Mouse (Mus musculus): ENCODE measurements at regions not wholly inside any gene's neighbourhood (a gene's known extent, or its start where the extent isn't known, plus 50 kb on each side); places are given as distances from the start of the nearest gene placed in this dataset.
A peak's percentile ranks its signal among the peaks of the same experiment; 100 is the strongest.

DNA sequence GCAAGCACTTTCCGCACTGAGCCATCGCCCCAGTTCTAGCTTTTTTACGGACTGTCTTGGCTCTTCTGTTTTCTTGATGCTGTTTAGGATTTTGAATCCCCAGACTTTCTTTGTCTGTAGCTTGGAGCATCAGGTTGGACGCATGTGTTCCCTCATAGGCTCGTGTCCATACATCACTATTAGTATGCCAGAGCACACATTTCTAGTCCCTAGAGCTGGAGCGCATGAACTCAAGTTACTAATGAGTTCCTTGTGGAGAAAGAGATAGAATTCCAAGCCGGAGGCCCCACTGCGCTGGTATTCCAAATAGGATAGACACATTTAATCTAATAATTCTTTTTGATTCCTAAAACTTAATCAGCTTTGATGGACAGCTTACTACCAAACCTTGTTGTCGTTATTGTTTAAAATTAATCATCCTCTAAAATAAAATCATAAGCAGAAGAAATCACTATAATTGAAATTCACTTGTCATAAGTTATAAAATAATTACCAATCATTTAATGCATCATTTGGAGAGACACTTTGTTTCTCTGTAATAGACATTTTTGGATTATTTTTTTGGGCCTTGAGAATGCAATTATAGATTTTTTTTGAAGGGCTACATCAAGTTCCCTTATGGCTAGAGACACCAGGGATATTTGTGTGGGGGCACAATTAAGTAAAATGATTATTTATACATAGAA is 74.5 kb upstream of the Sash1 start:
- H3K9me3 ChIP-seq (replicated peaks; ENCODE audit: control insufficient read depth, low read length) = no peaks in the 10 kb centered on the region
- DNase-seq (ENCODE audit: low spot score) (no peak), ATAC-seq (no peak)
- H3K27me3 ChIP-seq (replicated peaks; ENCODE audit: control insufficient read depth, insufficient read depth, low read length) = 0 out of 2 replicates have a peak, but pooled peaks cover 3% of the 10 kb centered on the region
- no peak overlapping the region for H3K4me2 ChIP-seq (ENCODE audit: low read length)
- no peaks in the 10 kb centered on the region for H3K4me1 ChIP-seq (ENCODE audit: control insufficient read depth, insufficient read depth, low read length)
- H3K9ac ChIP-seq (ENCODE audit: low read length) = no peak overlapping the region
- no peak overlapping the region for H3K4me3 ChIP-seq (ENCODE audit: low read depth, low read length)
- WGBS = 86% methylated on average over 9 of the region's 9 CpGs
- H3K36me3 ChIP-seq (ENCODE audit: control insufficient read depth, insufficient read depth, low read length) = no peaks in the 10 kb centered on the region
- H3K27ac ChIP-seq (ENCODE audit: low read depth, low read length) = no peak overlapping the region

DNA sequence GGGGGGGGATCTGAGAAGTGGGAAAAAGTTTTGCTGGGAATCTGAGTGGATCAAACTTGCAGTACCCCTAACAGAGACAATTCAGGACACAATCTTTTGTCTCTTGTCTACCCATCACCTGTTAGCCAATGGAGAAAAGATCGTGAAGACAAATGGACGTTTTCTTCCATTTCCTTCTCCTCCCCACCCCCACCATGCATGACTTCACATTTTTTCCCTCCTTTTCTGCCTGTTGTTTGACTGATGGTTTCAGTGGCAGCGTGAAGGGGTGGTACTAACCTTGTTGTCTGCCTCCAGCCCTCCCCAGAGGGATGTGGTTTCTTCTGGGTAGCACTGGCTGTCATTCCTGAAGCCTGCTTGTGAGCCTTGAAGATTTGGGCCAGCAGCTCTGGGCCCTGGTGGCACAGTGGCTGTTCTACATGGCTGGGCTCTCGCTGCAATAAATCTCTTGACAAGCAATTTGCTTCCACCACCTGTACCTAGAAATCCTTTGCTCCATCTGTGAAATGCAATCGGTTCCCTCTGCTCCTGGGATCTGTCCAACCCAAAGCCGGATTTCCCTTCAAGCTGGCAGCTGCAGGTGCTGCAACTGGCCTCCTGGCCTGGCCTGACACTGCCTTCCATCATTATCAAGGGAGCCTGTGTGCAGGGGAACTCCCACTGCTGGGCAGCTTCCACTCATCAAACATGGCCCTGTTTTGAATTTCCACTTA is 69.8 kb upstream of the Sash1 start:
- Histone ChIP-seq H3K4me1 (ENCODE audit: control insufficient read depth, insufficient read depth, low read length) (no peaks in the 10 kb centered on the region), H3K9ac (ENCODE audit: low read length) (no peak overlapping the region), H3K27me3 (replicated peaks; ENCODE audit: control insufficient read depth, insufficient read depth, low read length) (no peaks in the 10 kb centered on the region), H3K9me3 (replicated peaks; ENCODE audit: control insufficient read depth, low read length) (no peaks in the 10 kb centered on the region), H3K4me2 (ENCODE audit: low read length) (no peak overlapping the region), H3K4me3 (ENCODE audit: low read depth, low read length) (no peak overlapping the region), H3K36me3 (ENCODE audit: control insufficient read depth, insufficient read depth, low read length) (no peaks in the 10 kb centered on the region), H3K27ac (ENCODE audit: low read depth, low read length) (no peak overlapping the region)
- DNase-seq (ENCODE audit: low spot score) (no peak), ATAC-seq (peak; percentile 12; the same call in 1 of the 2 replicates)
- WGBS = 63% methylated on average over 6 of the region's 6 CpGs

DNA sequence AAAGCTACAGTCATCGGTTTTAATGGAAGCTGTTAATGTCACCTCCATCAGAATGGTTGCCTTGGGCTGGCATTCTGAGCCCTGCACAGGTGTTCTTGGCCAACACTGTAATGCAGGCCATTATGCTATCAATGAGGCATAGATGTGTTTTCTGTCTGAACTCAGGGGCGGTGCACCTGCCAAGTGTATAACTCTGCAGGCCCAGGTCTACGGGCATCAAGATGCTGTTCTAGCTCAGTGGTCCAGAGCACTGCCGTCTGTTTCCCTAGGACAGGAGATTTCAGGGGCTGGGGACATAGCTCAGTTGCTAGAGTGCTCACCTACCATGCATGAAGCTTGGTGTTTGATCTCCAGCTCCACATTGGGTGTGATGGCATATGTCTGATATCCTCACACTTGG is 68.1 kb upstream of the Sash1 start:
- H3K9me3 ChIP-seq (replicated peaks; ENCODE audit: control insufficient read depth, low read length) = no peaks in the 10 kb centered on the region
- H3K27ac ChIP-seq (ENCODE audit: low read depth, low read length) = no peak overlapping the region
- H3K4me2 ChIP-seq (ENCODE audit: low read length) = no peak overlapping the region
- H3K27me3 ChIP-seq (replicated peaks; ENCODE audit: control insufficient read depth, insufficient read depth, low read length) = no peaks in the 10 kb centered on the region
- H3K36me3 ChIP-seq (ENCODE audit: control insufficient read depth, insufficient read depth, low read length) = no peaks in the 10 kb centered on the region
- DNase-seq (ENCODE audit: low spot score) (no peak), ATAC-seq (no peak)
- H3K4me1 ChIP-seq (ENCODE audit: control insufficient read depth, insufficient read depth, low read length) = no peaks in the 10 kb centered on the region
- no peak overlapping the region for H3K4me3 ChIP-seq (ENCODE audit: low read depth, low read length)
- H3K9ac ChIP-seq (ENCODE audit: low read length) = no peak overlapping the region
- 93% methylated on average over 4 of the region's 4 CpGs for WGBS

DNA sequence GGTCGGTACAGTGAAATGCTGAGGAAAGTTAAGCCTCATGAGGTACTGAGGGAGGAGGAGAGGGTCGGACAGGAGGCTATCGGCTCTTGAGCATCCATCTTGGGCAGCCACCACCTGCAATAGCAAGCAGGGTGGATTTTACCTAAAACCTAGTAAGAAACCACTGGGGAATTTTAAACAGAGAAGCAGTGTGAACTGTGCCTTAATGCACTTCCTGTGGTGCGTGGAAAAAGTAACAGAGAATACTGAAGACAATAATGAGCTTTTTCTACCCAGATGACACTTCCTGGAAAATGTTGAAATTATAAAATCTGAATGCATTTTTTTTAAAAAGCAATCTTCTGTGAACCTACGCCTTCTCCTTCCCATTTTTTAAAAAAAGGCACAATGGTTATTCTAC is 67.1 kb upstream of the Sash1 start:
- Histone ChIP-seq H3K36me3 (ENCODE audit: control insufficient read depth, insufficient read depth, low read length) (no peaks in the 10 kb centered on the region), H3K4me1 (ENCODE audit: control insufficient read depth, insufficient read depth, low read length) (no peaks in the 10 kb centered on the region), H3K4me2 (ENCODE audit: low read length) (no peak overlapping the region), H3K9ac (ENCODE audit: low read length) (no peak overlapping the region), H3K27ac (ENCODE audit: low read depth, low read length) (no peak overlapping the region), H3K27me3 (replicated peaks; ENCODE audit: control insufficient read depth, insufficient read depth, low read length) (no peaks in the 10 kb centered on the region), H3K9me3 (replicated peaks; ENCODE audit: control insufficient read depth, low read length) (no peaks in the 10 kb centered on the region), H3K4me3 (ENCODE audit: low read depth, low read length) (no peak overlapping the region)
- DNase-seq (ENCODE audit: low spot score) (no peak), ATAC-seq (no peak)
- 88% methylated on average over 5 of the region's 5 CpGs for WGBS

DNA sequence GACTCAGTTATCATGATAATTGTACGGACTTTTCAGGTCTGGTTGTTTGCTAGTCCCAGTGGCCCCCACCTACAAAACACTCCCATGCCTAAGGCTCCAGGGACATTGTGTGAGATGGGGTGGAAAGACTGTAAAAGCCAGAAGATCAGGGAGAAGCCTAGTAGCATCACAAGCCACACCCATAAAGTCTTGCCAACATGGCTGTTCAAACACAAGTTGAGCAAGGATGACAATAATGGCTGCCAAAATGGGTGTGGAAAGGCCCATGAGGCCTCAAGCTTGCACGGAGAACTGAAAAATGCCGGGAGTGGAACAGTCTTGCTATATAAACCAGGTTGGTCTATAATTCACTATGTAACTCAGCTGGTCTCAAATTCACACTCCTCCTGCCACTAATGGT is 66.1 kb upstream of the Sash1 start:
- no peak for DNase-seq (ENCODE audit: low spot score)
- Histone ChIP-seq H3K9ac (ENCODE audit: low read length) (no peak overlapping the region), H3K27ac (ENCODE audit: low read depth, low read length) (no peak overlapping the region), H3K27me3 (replicated peaks; ENCODE audit: control insufficient read depth, insufficient read depth, low read length) (no peaks in the 10 kb centered on the region), H3K4me3 (ENCODE audit: low read depth, low read length) (no peak overlapping the region), H3K36me3 (ENCODE audit: control insufficient read depth, insufficient read depth, low read length) (no peaks in the 10 kb centered on the region), H3K4me2 (ENCODE audit: low read length) (no peak overlapping the region), H3K4me1 (ENCODE audit: control insufficient read depth, insufficient read depth, low read length) (no peaks in the 10 kb centered on the region), H3K9me3 (replicated peaks; ENCODE audit: control insufficient read depth, low read length) (no peaks in the 10 kb centered on the region)
- WGBS = 96% methylated on average over 3 of the region's 3 CpGs
- ATAC-seq = no peak

DNA sequence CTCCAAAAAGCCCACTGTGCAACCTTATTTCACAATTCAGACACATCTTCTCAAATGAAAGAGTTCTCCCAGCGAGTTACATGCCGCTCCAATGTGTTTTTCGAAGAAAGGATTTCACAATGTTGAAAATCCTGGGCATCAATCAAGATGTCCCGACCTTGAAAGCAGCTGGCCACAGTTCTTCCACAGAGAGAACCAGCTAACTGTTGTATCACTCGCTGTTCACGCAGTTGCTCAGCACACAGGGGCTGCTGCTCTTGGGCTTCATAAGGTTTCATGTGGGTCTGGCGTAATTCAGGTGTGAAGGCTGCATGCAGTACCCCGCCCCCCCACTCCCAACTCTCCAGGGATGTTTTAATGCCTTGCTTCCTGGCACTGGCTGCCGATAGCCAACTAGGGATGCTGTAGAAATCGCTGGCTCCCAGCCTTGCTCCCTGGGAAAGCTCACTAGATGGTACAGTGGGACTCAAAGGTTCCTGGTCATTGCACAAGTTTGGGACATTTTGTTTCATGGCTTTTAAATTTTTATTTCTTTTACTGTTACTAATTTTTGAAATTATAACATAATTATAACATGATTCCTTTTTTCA is 65.5 kb upstream of the Sash1 start:
- DNase-seq (ENCODE audit: low spot score) = no peak
- Histone ChIP-seq H3K36me3 (ENCODE audit: control insufficient read depth, insufficient read depth, low read length) (no peaks in the 10 kb centered on the region), H3K9ac (ENCODE audit: low read length) (no peak overlapping the region), H3K4me3 (ENCODE audit: low read depth, low read length) (no peak overlapping the region), H3K9me3 (replicated peaks; ENCODE audit: control insufficient read depth, low read length) (no peaks in the 10 kb centered on the region), H3K4me2 (ENCODE audit: low read length) (no peak overlapping the region), H3K27me3 (replicated peaks; ENCODE audit: control insufficient read depth, insufficient read depth, low read length) (no peaks in the 10 kb centered on the region), H3K4me1 (ENCODE audit: control insufficient read depth, insufficient read depth, low read length) (no peaks in the 10 kb centered on the region), H3K27ac (ENCODE audit: low read depth, low read length) (no peak overlapping the region)
- no peak for ATAC-seq
- WGBS = 84% methylated on average over 10 of the region's 10 CpGs

DNA sequence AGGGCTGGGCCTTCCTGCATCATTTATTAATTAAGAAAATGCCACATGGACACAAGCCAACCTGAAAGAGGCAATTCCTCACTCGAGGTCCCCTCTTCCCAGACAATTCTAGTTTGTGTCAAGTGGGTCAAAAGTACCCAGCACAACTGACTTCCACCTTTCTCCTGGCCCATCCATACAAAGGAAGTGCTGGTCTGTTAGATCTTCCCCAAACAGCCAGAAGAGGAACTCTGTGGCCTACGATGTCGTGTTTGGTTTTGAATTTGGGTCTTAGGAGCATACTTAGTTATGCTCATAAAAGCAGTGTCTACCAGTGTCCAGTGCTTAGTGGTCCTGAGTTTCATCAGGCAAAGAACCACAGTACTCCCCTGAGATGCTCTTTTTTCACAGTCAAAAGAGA is 62.4 kb upstream of the Sash1 start:
- 72% methylated on average over 3 of the region's 3 CpGs for WGBS
- no peak overlapping the region for H3K27ac ChIP-seq (ENCODE audit: low read depth, low read length)

DNA sequence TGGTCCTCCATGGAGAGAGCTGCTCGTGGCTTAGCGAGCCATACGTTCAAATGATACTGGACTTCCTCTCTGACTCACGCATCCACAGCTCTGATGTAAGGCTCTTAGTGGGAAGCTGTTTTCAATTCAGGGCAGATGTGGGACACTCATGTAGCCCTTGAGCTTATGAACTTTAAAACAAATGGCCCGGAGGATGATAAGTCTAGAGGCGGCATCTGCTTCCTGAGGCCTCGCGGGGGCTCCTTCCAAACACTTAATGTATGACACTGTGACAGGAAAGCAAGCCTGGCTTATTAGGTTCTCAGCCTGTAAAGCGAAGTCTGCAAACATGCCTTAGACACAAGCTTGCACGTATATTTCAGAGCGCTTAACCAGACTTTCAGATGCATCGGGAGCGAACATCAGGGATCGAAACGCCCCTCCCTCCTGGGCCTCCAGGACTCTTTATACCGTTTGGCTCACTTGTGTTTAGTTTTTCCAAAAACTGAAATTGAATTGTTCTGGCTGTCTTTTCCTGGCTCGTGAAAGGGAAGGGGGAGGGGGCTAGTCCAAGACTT is 59.4 kb upstream of the Sash1 start:
- DNase-seq (ENCODE audit: low spot score) (no peak), ATAC-seq (no peak)
- no peak overlapping the region for H3K9ac ChIP-seq (ENCODE audit: low read length)
- H3K4me1 ChIP-seq (ENCODE audit: control insufficient read depth, insufficient read depth, low read length) = no peaks in the 10 kb centered on the region
- no peak overlapping the region for H3K27ac ChIP-seq (ENCODE audit: low read depth, low read length)
- no peaks in the 10 kb centered on the region for H3K9me3 ChIP-seq (replicated peaks; ENCODE audit: control insufficient read depth, low read length)
- H3K36me3 ChIP-seq (ENCODE audit: control insufficient read depth, insufficient read depth, low read length) = no peaks in the 10 kb centered on the region
- no peaks in the 10 kb centered on the region for H3K27me3 ChIP-seq (replicated peaks; ENCODE audit: control insufficient read depth, insufficient read depth, low read length)
- WGBS = 82% methylated on average over 17 of the region's 17 CpGs
- H3K4me3 ChIP-seq (ENCODE audit: low read depth, low read length) = no peak overlapping the region
- H3K4me2 ChIP-seq (ENCODE audit: low read length) = no peak overlapping the region

More for the DNA sequence above, 62.4 kb upstream of the Sash1 start:
- H3K4me2 ChIP-seq (ENCODE audit: low read length) = no peak overlapping the region
- ATAC-seq (no peak), DNase-seq (ENCODE audit: low spot score) (no peak)
- no peaks in the 10 kb centered on the region for H3K36me3 ChIP-seq (ENCODE audit: control insufficient read depth, insufficient read depth, low read length)
- no peaks in the 10 kb centered on the region for H3K27me3 ChIP-seq (replicated peaks; ENCODE audit: control insufficient read depth, insufficient read depth, low read length)
- no peak overlapping the region for H3K4me3 ChIP-seq (ENCODE audit: low read depth, low read length)
- H3K9me3 ChIP-seq (replicated peaks; ENCODE audit: control insufficient read depth, low read length) = no peaks in the 10 kb centered on the region
- no peak overlapping the region for H3K9ac ChIP-seq (ENCODE audit: low read length)
- H3K4me1 ChIP-seq (ENCODE audit: control insufficient read depth, insufficient read depth, low read length) = no peaks in the 10 kb centered on the region

DNA sequence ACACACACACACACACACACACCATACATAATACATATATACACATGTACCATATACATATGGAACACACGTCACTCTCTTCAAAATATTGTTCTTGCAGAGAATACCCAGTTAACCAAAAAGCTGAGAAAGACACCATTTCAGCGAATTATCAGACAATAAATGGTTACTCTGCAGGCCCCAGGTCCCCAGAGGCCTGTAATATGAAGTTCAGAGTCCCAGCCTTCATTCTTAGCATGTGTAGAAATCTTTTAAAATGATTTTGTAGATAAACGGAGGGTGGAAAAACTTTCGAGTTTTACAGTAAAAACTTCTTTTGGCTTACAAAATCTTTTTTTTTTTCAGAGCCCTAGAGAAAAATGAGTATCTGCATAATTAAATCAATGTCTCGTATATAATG is 58.7 kb upstream of the Sash1 start:
- no peaks in the 10 kb centered on the region for H3K36me3 ChIP-seq (ENCODE audit: control insufficient read depth, insufficient read depth, low read length)
- DNase-seq (ENCODE audit: low spot score) (no peak), ATAC-seq (no peak)
- no peaks in the 10 kb centered on the region for H3K9me3 ChIP-seq (replicated peaks; ENCODE audit: control insufficient read depth, low read length)
- no peak overlapping the region for H3K9ac ChIP-seq (ENCODE audit: low read length)
- H3K27ac ChIP-seq (ENCODE audit: low read depth, low read length) = no peak overlapping the region
- no peak overlapping the region for H3K4me2 ChIP-seq (ENCODE audit: low read length)
- no peak overlapping the region for H3K4me3 ChIP-seq (ENCODE audit: low read depth, low read length)
- no peaks in the 10 kb centered on the region for H3K4me1 ChIP-seq (ENCODE audit: control insufficient read depth, insufficient read depth, low read length)
- WGBS = 78% methylated on average over 5 of the region's 5 CpGs
- no peaks in the 10 kb centered on the region for H3K27me3 ChIP-seq (replicated peaks; ENCODE audit: control insufficient read depth, insufficient read depth, low read length)
